In genomic region chr13:43288026-43288425, GRCm38 (mm10) we compare ENCODE assay signal across 22 mouse cellular contexts. TPM values are rescaled to one million over a fixed set of nuclear protein-coding genes. Genes with fewer than 3 reads are reported as not detected.
DNase-seq lines count a peak whose midpoint lies in the region; ATAC-seq and TF ChIP-seq lines count a peak whose summit lies in the region.
"Had no signal": no experiment of that assay in that cellular context is flagged by ENCODE, and none has a peak within 500 bp of the region (broad histone marks: within the 10 kb centered on the region; RNA-seq: fewer than 3 reads in every experiment).

No protein-coding gene starts in this region.

- no peak overlapping the region for H3K4me3 ChIP-seq in gastrocnemius, adult 2 months
- H3K4me3 ChIP-seq in midbrain, embryonic 12.5 days = no peak overlapping the region
- H3K4me3 ChIP-seq in midbrain, embryonic 10.5 days = no peak overlapping the region
- H3K4me3 ChIP-seq in midbrain, embryonic 15.5 days = no peak overlapping the region
- H3K4me3 ChIP-seq: erythroblast, embryonic 14.5 days; forebrain, embryonic 13.5 days; heart, embryonic 10.5 days; kidney, embryonic 15.5 days; stomach, embryonic 15.5 days had no signal

- H3K36me3 ChIP-seq in midbrain, embryonic 12.5 days = no peaks in the 10 kb centered on the region
- H3K36me3 ChIP-seq in midbrain, embryonic 10.5 days = no peaks in the 10 kb centered on the region
- no peaks in the 10 kb centered on the region for H3K36me3 ChIP-seq in midbrain, embryonic 15.5 days (replicated peaks)
- H3K36me3 ChIP-seq: heart, embryonic 10.5 days; kidney, embryonic 15.5 days; stomach, embryonic 15.5 days had no signal

- intact Hi-C loops in gastrocnemius, adult 2 months (cut with DNase I) = no loop called here
- intact Hi-C loops in gastrocnemius, postnatal 36 days (cut with DNase I) = no loop called here

- no peak for ATAC-seq in midbrain, embryonic 12.5 days (ENCODE audit: low FRiP score, low read depth)
- ATAC-seq in midbrain, embryonic 15.5 days (replicated peaks) = no peak
- ATAC-seq: activated CD4-positive, CD25-positive, alpha-beta regulatory T cell, adult 4 months; forebrain, embryonic 13.5 days; hindbrain, embryonic 16.5 days; intestine, postnatal 0 days; Patski had no signal

- no peak overlapping the region for H3K9ac ChIP-seq in midbrain, embryonic 12.5 days (replicated peaks)
- no peak overlapping the region for H3K9ac ChIP-seq in midbrain, embryonic 15.5 days
- H3K9ac ChIP-seq: forebrain, embryonic 13.5 days; kidney, embryonic 15.5 days; stomach, embryonic 15.5 days had no signal

- no peak for TF ChIP-seq CTCF in gastrocnemius, adult 2 months (IDR thresholded peaks at IDR 0.05)

- 43% methylated on average over 5 of the region's 5 CpGs for WGBS in midbrain, embryonic 12.5 days
- 56% methylated on average over 5 of the region's 5 CpGs for WGBS in midbrain, embryonic 10.5 days
- whole genome bisulfite sequencing in midbrain, embryonic 15.5 days = 32% methylated on average over 5 of the region's 5 CpGs

- peak overlapping the region; percentile 31; the same call in 1 of the 2 replicates for H3K27ac ChIP-seq in gastrocnemius, adult 2 months
- H3K27ac ChIP-seq in midbrain, embryonic 12.5 days (replicated peaks) = peak overlapping the region; percentile 64
- H3K27ac ChIP-seq in midbrain, embryonic 10.5 days (replicated peaks) = no peak overlapping the region
- peak overlapping the region; percentile 30; the same call in 1 of the 2 replicates for H3K27ac ChIP-seq in midbrain, embryonic 15.5 days
- H3K27ac ChIP-seq: forebrain, embryonic 13.5 days; heart, embryonic 10.5 days; kidney, embryonic 15.5 days; stomach, embryonic 15.5 days had no signal

- no peaks in the 10 kb centered on the region for H3K27me3 ChIP-seq in midbrain, embryonic 12.5 days
- H3K27me3 ChIP-seq in midbrain, embryonic 10.5 days (ENCODE audit: low read depth, poor library complexity, severe bottlenecking) = no peaks in the 10 kb centered on the region
- H3K27me3 ChIP-seq in midbrain, embryonic 15.5 days (replicated peaks) = no peaks in the 10 kb centered on the region
- H3K27me3 ChIP-seq: forebrain, embryonic 13.5 days; kidney, embryonic 15.5 days; Patski; stomach, embryonic 15.5 days had no signal

- DNase-seq in gastrocnemius, adult 2 months = no peak
- no peak for DNase-seq in gastrocnemius, postnatal 36 days
- DNase-seq in midbrain, embryonic 10.5 days (ENCODE audit: low spot score) = no peak
- DNase-seq in cerebellum, postnatal 25 days = peak; percentile 47 to 64
- no peak for DNase-seq in Muller cell, postnatal 12 days (ENCODE audit: inconsistent ontology term)
- DNase-seq: adrenal gland, postnatal 10 days; kidney, postnatal 4 days; lung, adult 18-20 months; lung, postnatal 14 days; retina, postnatal 1 day had no signal

- no peak overlapping the region for H3K4me2 ChIP-seq in midbrain, embryonic 12.5 days (replicated peaks)
- no peak overlapping the region for H3K4me2 ChIP-seq in midbrain, embryonic 15.5 days
- H3K4me2 ChIP-seq: forebrain, embryonic 13.5 days; kidney, embryonic 15.5 days; liver, embryonic 11.5 days; stomach, embryonic 15.5 days had no signal

- peaks cover 19% of the 10 kb centered on the region for H3K4me1 ChIP-seq in midbrain, embryonic 12.5 days
- peaks cover 16% of the 10 kb centered on the region for H3K4me1 ChIP-seq in midbrain, embryonic 10.5 days
- peaks cover 19% of the 10 kb centered on the region for H3K4me1 ChIP-seq in midbrain, embryonic 15.5 days
- H3K4me1 ChIP-seq: kidney, embryonic 15.5 days; stomach, embryonic 15.5 days had no signal

- H3K9me3 ChIP-seq in midbrain, embryonic 12.5 days = no peaks in the 10 kb centered on the region
- H3K9me3 ChIP-seq in midbrain, embryonic 10.5 days (replicated peaks) = no peaks in the 10 kb centered on the region; the same call in 1 of the 2 replicates
- H3K9me3 ChIP-seq in midbrain, embryonic 15.5 days = no peaks in the 10 kb centered on the region
- H3K9me3 ChIP-seq: forebrain, embryonic 13.5 days; kidney, embryonic 15.5 days; stomach, embryonic 15.5 days had no signal

RNA-seq across cellular contexts. Expression of gene Gfod1, which starts 15.9 kb away (rescaled TPM):
- 1 to 10 TPM; 4.3 to 8.2 TPM for total RNA-seq in gastrocnemius, adult 2 months (2021)
- 1 to 10 TPM; 4.3 to 5.9 TPM for total RNA-seq in gastrocnemius, postnatal 36 days (2021)
- 1.0 and 1.6 TPM in 2 replicates for polyA plus RNA-seq in midbrain, embryonic 12.5 days (2016; fragmentation: Nextera tagmentation; extraction: Ambion mirVana)
- polyA plus RNA-seq in midbrain, embryonic 10.5 days (2016; fragmentation: Nextera tagmentation; extraction: Ambion mirVana) = 0.10 and 0.37 TPM in 2 replicates
- polyA plus RNA-seq in midbrain, embryonic 15.5 days (2015; fragmentation: Nextera tagmentation; extraction: Ambion mirVana) = 2.4 and 2.9 TPM in 2 replicates

Comparison
In these comparisons a context has a peak if more than half of its experiments do, and no peak if none do; other contexts are left out.
1. DNase-seq: peak in cerebellum, postnatal 25 days (2 of 2); none in gastrocnemius, adult 2 months (single experiment), gastrocnemius, postnatal 36 days (0 of 2), midbrain, embryonic 10.5 days (single experiment) and Muller cell, postnatal 12 days (single experiment).